Mouse (Mus musculus): ENCODE measurements around the gene Jade2.
"Not testable (repeated sequence)": the region's sequence is repeated elsewhere in the genome, so short reads cannot be mapped to it uniquely, and the experiment has no call there.

Jade2 gene

GRCm38 (mm10) chr11:51796272-51796671, 61.2 kb downstream of the Jade2 start:
- no peak for DNase-seq (ENCODE audit: low read depth, low spot score)

DNA sequence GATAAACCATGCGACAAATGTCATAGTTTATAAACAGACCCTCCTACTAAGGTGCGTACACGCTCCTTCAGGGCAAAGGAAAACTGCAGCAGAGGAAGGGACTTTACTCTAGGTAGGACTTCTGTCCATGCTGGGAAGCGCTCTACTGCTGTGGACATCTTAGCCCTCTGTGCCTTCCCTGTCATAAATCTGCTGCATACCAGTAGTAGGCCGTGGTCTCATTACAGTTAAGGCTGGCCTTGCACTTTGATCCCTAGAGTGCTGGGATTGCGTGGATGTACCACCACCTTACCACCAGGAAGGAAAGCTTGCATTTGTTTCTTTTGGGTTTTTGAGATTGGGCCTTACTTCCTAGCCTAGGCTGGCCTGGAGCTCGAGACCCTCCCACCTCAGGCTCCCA, 66.8 kb downstream of the Jade2 start:
- no peak for DNase-seq (ENCODE audit: low read depth, low spot score)

DNA sequence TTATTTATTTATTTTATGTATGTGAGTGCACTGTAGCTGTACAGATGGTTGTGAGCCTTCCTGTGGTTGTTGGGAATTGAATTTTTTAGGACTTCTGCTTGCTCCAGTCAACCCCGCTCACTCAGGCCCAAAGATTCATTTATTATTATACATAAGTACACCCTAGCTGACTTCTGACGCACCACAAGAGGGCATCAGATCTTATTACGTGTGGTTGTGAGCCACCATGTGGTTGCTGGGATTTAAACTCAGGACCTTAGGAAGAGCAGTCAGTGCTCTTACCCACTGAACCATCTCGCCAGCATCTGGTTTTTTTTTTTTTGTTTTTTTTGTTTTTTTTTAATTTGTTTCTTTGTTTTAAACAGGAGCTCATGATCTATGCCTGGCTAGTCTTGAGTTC, 67.7 kb downstream of the Jade2 start:
- not testable (repeated sequence) for DNase-seq (ENCODE audit: low read depth, low spot score)

- DNase-seq (ENCODE audit: low read depth, low spot score) = no peak
These were observed 71.5 kb downstream of the Jade2 start for GRCm38 (mm10) chr11:51785926-51786325.

DNA sequence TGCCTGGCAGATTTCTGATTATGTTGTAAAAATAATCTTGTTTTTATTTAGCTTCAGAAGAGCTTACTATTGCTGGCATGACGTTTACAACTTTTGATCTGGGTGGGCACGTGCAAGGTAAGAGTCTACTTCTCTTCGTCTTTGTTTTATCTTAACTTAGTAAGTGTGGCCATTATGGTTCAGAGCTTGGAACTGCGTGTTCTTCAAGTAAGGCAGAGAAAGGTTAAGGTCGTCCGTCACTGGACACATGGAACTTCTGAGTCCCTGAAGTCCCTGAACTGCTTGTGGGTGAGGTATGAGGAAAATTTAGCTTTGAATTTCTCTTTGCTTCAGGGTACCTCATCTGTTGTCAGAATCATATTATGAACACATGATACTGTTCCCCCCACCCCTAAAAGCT, 74.7 kb downstream of the Jade2 start:
- no peak for DNase-seq (ENCODE audit: low read depth, low spot score)

DNA sequence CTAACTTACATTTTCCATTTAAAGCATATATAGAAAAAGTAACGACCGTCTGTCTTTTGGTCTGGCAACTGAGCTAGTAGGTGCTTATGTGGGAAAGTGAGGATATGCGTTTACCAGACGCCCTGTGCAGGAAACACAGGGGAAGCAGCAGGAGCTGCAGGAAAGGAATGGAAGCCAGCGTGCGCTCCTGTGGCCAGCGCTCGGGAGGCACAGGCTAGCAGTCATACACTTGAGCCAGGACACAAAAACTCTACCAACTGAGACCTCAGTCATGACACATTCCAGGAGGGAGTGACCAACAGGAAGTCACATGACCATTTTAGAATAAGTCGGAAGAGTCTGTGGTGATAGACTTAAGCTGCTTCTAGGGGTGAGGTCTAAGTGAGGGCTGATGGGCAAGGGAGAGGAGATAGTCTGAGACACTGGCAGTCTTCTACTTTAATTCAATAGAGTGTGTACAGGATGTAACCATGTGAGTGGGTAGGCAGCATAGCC, 76.6 kb downstream of the Jade2 start:
- DNase-seq (ENCODE audit: low read depth, low spot score) = no peak

DNA sequence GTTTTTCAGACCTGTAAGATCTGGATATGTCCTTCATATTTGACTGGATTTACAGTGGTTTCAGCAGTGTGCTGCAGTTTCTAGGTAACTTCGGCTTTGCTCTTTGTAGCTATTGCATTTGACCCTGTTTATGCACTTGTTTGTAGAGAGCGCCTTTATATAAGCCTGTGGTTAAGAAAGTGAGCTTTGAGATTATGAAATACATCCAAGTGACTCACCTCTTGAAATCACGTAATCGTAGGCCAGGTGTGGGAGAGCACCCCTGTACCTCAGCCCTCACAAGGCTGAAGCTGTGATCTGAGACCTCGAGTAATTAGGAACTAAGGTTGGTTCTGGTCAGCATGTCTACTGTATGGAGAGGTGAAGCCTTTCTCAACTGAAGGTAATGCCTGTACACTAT, 80.0 kb downstream of the Jade2 start:
- DNase-seq (ENCODE audit: low read depth, low spot score) = no peak

DNA sequence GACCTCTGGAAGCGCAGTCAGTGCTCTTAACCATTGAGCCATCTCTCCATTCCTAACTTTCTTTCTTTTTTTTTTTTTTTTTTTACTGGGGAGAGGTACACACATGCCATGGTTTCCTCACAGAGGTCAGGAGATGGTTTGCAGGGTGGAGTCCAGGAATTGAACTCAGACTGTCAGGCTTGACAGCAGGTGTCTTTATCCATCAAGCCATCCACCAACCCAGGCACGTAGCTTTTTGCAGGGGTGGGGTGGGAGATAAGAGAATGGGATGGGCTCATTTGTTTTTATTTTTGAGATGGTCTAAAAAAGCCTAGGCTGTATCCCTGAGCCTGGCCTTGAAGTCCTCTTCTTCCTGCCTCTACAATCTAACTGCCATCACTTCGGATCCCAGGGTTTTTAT, 81.9 kb downstream of the Jade2 start:
- DNase-seq (ENCODE audit: low read depth, low spot score) = no peak

- DNase-seq (ENCODE audit: low read depth, low spot score) = no peak
These were observed 89.2 kb downstream of the Jade2 start for GRCm38 (mm10) chr11:51768296-51768695.

- DNase-seq (ENCODE audit: low read depth, low spot score) = no peak
These were observed 89.8 kb downstream of the Jade2 start for GRCm38 (mm10) chr11:51767579-51768220.

- no peak for DNase-seq (ENCODE audit: low read depth, low spot score)
These were observed 92.6 kb downstream of the Jade2 start for GRCm38 (mm10) chr11:51764816-51765215.

- DNase-seq (ENCODE audit: low read depth, low spot score) = no peak
These were observed 93.5 kb downstream of the Jade2 start for GRCm38 (mm10) chr11:51763955-51764354.
